9 mouse cellular contexts compared by ENCODE assay signal in genomic region chr6:54992141-54992540, GRCm38 (mm10). TPM values are rescaled to one million over a fixed set of nuclear protein-coding genes. Genes with fewer than 3 reads are reported as not detected.
DNase-seq lines count a peak whose midpoint lies in the region; ATAC-seq and TF ChIP-seq lines count a peak whose summit lies in the region.
"Had no signal": no experiment of that assay in that cellular context is flagged by ENCODE, and none has a peak within 500 bp of the region (broad histone marks: within the 10 kb centered on the region; RNA-seq: fewer than 3 reads in every experiment).

No protein-coding gene starts in this region.

- peaks cover 7% of the 10 kb centered on the region for H3K4me1 ChIP-seq in heart, embryonic 16.5 days (ENCODE audit: control insufficient read depth, insufficient read depth, low read length)
- H3K4me1 ChIP-seq in MEL (ENCODE audit: control insufficient read depth in 1 of 2, insufficient read depth in 2 of 2, low read length in 2 of 2), result peaks cover 0 to 16% of the 10 kb centered on the region in 2 experiments; a peak in 3 of 4 replicates
- H3K4me1 ChIP-seq in hindbrain, embryonic 12.5 days, result peaks cover 6% of the 10 kb centered on the region; the same call in 1 of the 2 replicates
- H3K4me1 ChIP-seq in midbrain, embryonic 13.5 days (replicated peaks), result peaks cover 16% of the 10 kb centered on the region

- H3K36me3 ChIP-seq in heart, embryonic 16.5 days (ENCODE audit: control insufficient read depth, insufficient read depth), result no peaks in the 10 kb centered on the region
- H3K36me3 ChIP-seq in MEL (ENCODE audit: control insufficient read depth in 1 of 2, insufficient read depth in 2 of 2, low read length in 2 of 2), result peaks cover 0 to 16% of the 10 kb centered on the region in 2 experiments; a peak in 2 of 4 replicates
- H3K36me3 ChIP-seq in hindbrain, embryonic 12.5 days, result no peaks in the 10 kb centered on the region
- H3K36me3 ChIP-seq in midbrain, embryonic 13.5 days, result no peaks in the 10 kb centered on the region

- H3K27me3 ChIP-seq in heart, embryonic 16.5 days (ENCODE audit: control insufficient read depth, insufficient read depth, low read length), result no peaks in the 10 kb centered on the region
- H3K27me3 ChIP-seq in MEL (ENCODE audit: control insufficient read depth in 1 of 2, insufficient read depth in 2 of 2, low read length in 2 of 2), result no peaks in the 10 kb centered on the region; a peak in 1 of 4 replicates
- no peaks in the 10 kb centered on the region for H3K27me3 ChIP-seq in hindbrain, embryonic 12.5 days
- H3K27me3 ChIP-seq in midbrain, embryonic 13.5 days, result peaks cover 5% of the 10 kb centered on the region
- H3K27me3 ChIP-seq: Patski had no signal

- intact Hi-C loops in left cerebral cortex, postnatal 4 days (cut with DNase I), result loop anchor here (10.0 kb wide), 2 partner anchors 177 to 287 kb away; partner anchors contain the start of gene Znrf2

- TF ChIP-seq CTCF in MEL (IDR thresholded peaks at IDR 0.05 in 2 of 3, conservative IDR thresholded peaks at IDR 0.05 in 1 of 3; ENCODE audit: control insufficient read depth in 1 of 3, insufficient read depth in 1 of 3, low read depth in 2 of 3, low read length in 3 of 3, poor library complexity in 1 of 3, severe bottlenecking in 1 of 3), result no peak

- H3K9ac ChIP-seq in heart, embryonic 16.5 days (ENCODE audit: low read length), result peak overlapping the region; percentile 73
- peak overlapping the region; percentile 68 for H3K9ac ChIP-seq in MEL (ENCODE audit: control insufficient read depth, low read depth, low read length, poor library complexity, severe bottlenecking)
- peak overlapping the region; percentile 61 for H3K9ac ChIP-seq in hindbrain, embryonic 12.5 days
- H3K9ac ChIP-seq in midbrain, embryonic 13.5 days (replicated peaks), result peak overlapping the region; percentile 67

- TF ChIP-seq EP300 in MEL (IDR thresholded peaks at IDR 0.05; ENCODE audit: low read depth in 1 of 2, low read length in 2 of 2), result no peak

- TF ChIP-seq POLR2A in MEL (IDR thresholded peaks at IDR 0.05; ENCODE audit: control insufficient read depth in 1 of 2, insufficient read depth in 1 of 2, low read depth in 1 of 2, low read length in 2 of 2, poor library complexity in 1 of 2), result no peak

- no peak for ATAC-seq in heart, embryonic 16.5 days (replicated peaks; ENCODE audit: extremely low read depth, insufficient read depth, low FRiP score)
- ATAC-seq in hindbrain, embryonic 12.5 days (ENCODE audit: low FRiP score), result no peak
- ATAC-seq in midbrain, embryonic 13.5 days, result no peak

- peaks cover 2% of the 10 kb centered on the region for H3K79me2 ChIP-seq in MEL (ENCODE audit: control insufficient read depth, insufficient read depth, low read length, poor library complexity)

- H3K4me2 ChIP-seq in heart, embryonic 16.5 days (ENCODE audit: low read depth, low read length), result peak overlapping the region; percentile 97
- peak overlapping the region; percentile 77 for H3K4me2 ChIP-seq in hindbrain, embryonic 12.5 days (replicated peaks)
- peak overlapping the region; percentile 78 for H3K4me2 ChIP-seq in midbrain, embryonic 13.5 days (replicated peaks)

- H3K9me3 ChIP-seq in heart, embryonic 16.5 days (replicated peaks; ENCODE audit: control insufficient read depth, low read length), result no peaks in the 10 kb centered on the region
- H3K9me3 ChIP-seq in MEL (replicated peaks; ENCODE audit: insufficient read depth, low read length), result no peaks in the 10 kb centered on the region
- H3K9me3 ChIP-seq in hindbrain, embryonic 12.5 days (replicated peaks), result no peaks in the 10 kb centered on the region
- no peaks in the 10 kb centered on the region for H3K9me3 ChIP-seq in midbrain, embryonic 13.5 days

- no peak for TF ChIP-seq RAD21 in MEL (IDR thresholded peaks at IDR 0.05; ENCODE audit: low read depth, low read length)

- peak overlapping the region; percentile 43; the same call in 1 of the 2 replicates for H3K27ac ChIP-seq in heart, embryonic 16.5 days (ENCODE audit: low read length)
- peak overlapping the region; percentile 42; the same call in 1 of the 2 replicates for H3K27ac ChIP-seq in MEL (ENCODE audit: control insufficient read depth, low read depth, low read length)
- H3K27ac ChIP-seq in hindbrain, embryonic 12.5 days, result peak overlapping the region; percentile 42; the same call in 1 of the 2 replicates
- H3K27ac ChIP-seq in midbrain, embryonic 13.5 days, result peak overlapping the region; percentile 76

- DNase-seq in heart, adult 8-10 months (ENCODE audit: low spot score), result no peak
- DNase-seq in MEL (ENCODE audit: low read depth, low spot score), result peak; percentile 67
- DNase-seq in right cerebral cortex, postnatal 25 days, result no peak
- no peak for DNase-seq in left cerebral cortex, postnatal 4 days
- DNase-seq in spleen, postnatal 4 days (ENCODE audit: low spot score in 2 of 2), result no peak

- H3K4me3 ChIP-seq in heart, embryonic 16.5 days (ENCODE audit: low read length), result peak overlapping the region; percentile 70
- peak overlapping the region; percentile 62 to 81 for H3K4me3 ChIP-seq in MEL (ENCODE audit: control insufficient read depth in 1 of 2, insufficient read depth in 1 of 2, low read depth in 2 of 2, low read length in 2 of 2)
- peak overlapping the region; percentile 44 for H3K4me3 ChIP-seq in hindbrain, embryonic 12.5 days
- peak overlapping the region; percentile 56 for H3K4me3 ChIP-seq in midbrain, embryonic 13.5 days (replicated peaks)

- 3% methylated on average over 7 of the region's 7 CpGs for WGBS in heart, embryonic 16.5 days
- WGBS in hindbrain, embryonic 12.5 days, result 9% methylated on average over 7 of the region's 7 CpGs
- 4% methylated on average over 7 of the region's 7 CpGs for WGBS in midbrain, embryonic 13.5 days

TF ChIP-seq in MEL, 35 proteins besides CTCF, POLR2A, EP300 and RAD21:
- TF ChIP-seq SIN3A (IDR thresholded peaks at IDR 0.05; ENCODE audit: low read length), result no peak; the same call in 1 of the 2 replicates
- TF ChIP-seq CHD1 (IDR thresholded peaks at IDR 0.05; ENCODE audit: low read depth, low read length), result no peak
- TF ChIP-seq GATA1 (IDR thresholded peaks at IDR 0.05; ENCODE audit: low read depth, low read length), result peak; percentile 37; the same call in 1 of the 2 replicates
- no peak for TF ChIP-seq MAZ (IDR thresholded peaks at IDR 0.05; ENCODE audit: low read depth, low read length)

RNA-seq across cellular contexts. Expression of gene Ggct, which starts 0.6 kb away (rescaled TPM):
- 5.6 and 8.1 TPM in 2 replicates for polyA plus RNA-seq in heart, embryonic 16.5 days (2015; fragmentation: Nextera tagmentation; extraction: Ambion mirVana)
- total RNA-seq in heart, adult 8-10 months (2022), result 10 to 100 TPM; 24.9 to 36.1 (median 27.0) TPM
- 19.1 and 23.7 TPM in 2 replicates for total RNA-seq in MEL (2012; rRNA removed)
- polyA plus RNA-seq in MEL (2012; ENCODE audit: insufficient read depth in 1 of 2, insufficient read length in 2 of 2, low read depth in 1 of 2, low replicate concordance in 2 of 2, missing spikeins in 1 of 2), result 10 to 100 TPM in 1 of 2 experiments, not detected in 1; 41.6 TPM
- polyA plus RNA-seq in hindbrain, embryonic 12.5 days (2016; fragmentation: Nextera tagmentation; extraction: Ambion mirVana), result 12.2 and 17.9 TPM in 2 replicates
- polyA plus RNA-seq in midbrain, embryonic 13.5 days (2015; fragmentation: Nextera tagmentation; extraction: Ambion mirVana), result 9.4 and 11.8 TPM in 2 replicates
- total RNA-seq in left cerebral cortex, postnatal 4 days (2021), result 10 to 100 TPM; 17.7 to 20.3 TPM

RNA-seq across cellular contexts. Expression of gene Nod1, which starts 19.7 kb away (rescaled TPM):
- 6.3 and 6.8 TPM in 2 replicates for polyA plus RNA-seq in heart, embryonic 16.5 days (2015; fragmentation: Nextera tagmentation; extraction: Ambion mirVana)
- 10 to 100 TPM; 17.8 to 19.7 (median 19.4) TPM for total RNA-seq in heart, adult 8-10 months (2022)
- total RNA-seq in MEL (2012; rRNA removed), result 0.10 and 0.12 TPM in 2 replicates
- polyA plus RNA-seq in MEL (2012; ENCODE audit: insufficient read depth in 1 of 2, insufficient read length in 2 of 2, low read depth in 1 of 2, low replicate concordance in 2 of 2, missing spikeins in 1 of 2), result under 1 TPM in 1 of 2 experiments, not detected in 1; 0.21 TPM
- polyA plus RNA-seq in hindbrain, embryonic 12.5 days (2016; fragmentation: Nextera tagmentation; extraction: Ambion mirVana), result 4.8 and 5.1 TPM in 2 replicates
- polyA plus RNA-seq in midbrain, embryonic 13.5 days (2015; fragmentation: Nextera tagmentation; extraction: Ambion mirVana), result 1.4 and 2.3 TPM in 2 replicates
- total RNA-seq in left cerebral cortex, postnatal 4 days (2021), result 1 to 10 TPM; 2.4 TPM

RNA-seq across cellular contexts. Expression of gene Gars, which starts 45.7 kb away (rescaled TPM):
- polyA plus RNA-seq in heart, embryonic 16.5 days (2015; fragmentation: Nextera tagmentation; extraction: Ambion mirVana), result 154 and 159 TPM in 2 replicates
- total RNA-seq in heart, adult 8-10 months (2022), result 10 to 100 TPM; 55.9 to 58.8 (median 57.4) TPM
- 171 and 237 TPM in 2 replicates for total RNA-seq in MEL (2012; rRNA removed)
- polyA plus RNA-seq in MEL (2012; ENCODE audit: insufficient read depth in 1 of 2, insufficient read length in 2 of 2, low read depth in 1 of 2, low replicate concordance in 2 of 2, missing spikeins in 1 of 2), result 100 to 1,000 TPM; 225 to 325 TPM
- 188 and 189 TPM in 2 replicates for polyA plus RNA-seq in hindbrain, embryonic 12.5 days (2016; fragmentation: Nextera tagmentation; extraction: Ambion mirVana)
- polyA plus RNA-seq in midbrain, embryonic 13.5 days (2015; fragmentation: Nextera tagmentation; extraction: Ambion mirVana), result 202 and 208 TPM in 2 replicates
- total RNA-seq in left cerebral cortex, postnatal 4 days (2021), result 100 to 1,000 TPM; 197 to 204 TPM
